Mouse (Mus musculus): ENCODE data around the gene Map7d1.

Map7d1 gene

DNA sequence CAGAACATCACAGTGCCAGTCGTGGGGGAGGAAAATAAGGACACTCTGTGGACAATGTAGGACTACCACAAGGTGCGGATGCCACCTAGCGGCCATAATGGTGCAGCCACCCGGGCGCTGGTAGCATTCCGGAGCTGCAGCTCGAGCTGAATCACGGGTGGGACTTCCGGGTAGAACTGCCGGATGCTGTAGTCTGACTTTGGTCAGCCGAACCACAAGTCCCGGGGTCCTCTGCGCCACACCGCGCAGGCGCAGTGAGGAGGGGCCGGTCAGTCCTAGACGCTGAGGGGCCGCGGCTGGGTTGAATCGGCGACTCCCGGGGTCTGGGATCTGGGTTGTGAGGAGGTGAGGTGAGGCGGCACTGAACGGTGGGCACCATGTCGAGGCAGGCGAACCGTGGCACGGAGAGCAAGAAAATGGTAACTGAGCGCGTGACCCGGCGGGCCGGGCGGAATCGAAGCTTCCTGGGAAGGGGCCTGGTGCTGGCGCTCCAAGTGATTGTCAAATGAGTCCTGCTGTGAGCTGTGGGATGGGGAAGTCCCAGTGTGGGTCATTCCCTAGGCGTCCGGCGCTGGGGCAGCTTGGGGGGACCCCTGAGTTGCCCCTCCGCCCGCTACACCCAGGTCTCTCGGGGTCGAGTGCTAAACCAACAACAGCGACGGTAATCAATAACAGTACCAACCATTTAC, 6.1 kb upstream of the Map7d1 start, which contains the start of gene Trappc3:
Gene Trappc3 (plus strand): TSS at position 207 of the 689 bp plus-strand sequence.
- peak; percentile 99 for DNase-seq (ENCODE audit: low spot score)

GRCm38 (mm10) chr4:126261675-126262074, 5.5 kb upstream of the Map7d1 start:
- DNase-seq (ENCODE audit: low spot score): no peak

DNA sequence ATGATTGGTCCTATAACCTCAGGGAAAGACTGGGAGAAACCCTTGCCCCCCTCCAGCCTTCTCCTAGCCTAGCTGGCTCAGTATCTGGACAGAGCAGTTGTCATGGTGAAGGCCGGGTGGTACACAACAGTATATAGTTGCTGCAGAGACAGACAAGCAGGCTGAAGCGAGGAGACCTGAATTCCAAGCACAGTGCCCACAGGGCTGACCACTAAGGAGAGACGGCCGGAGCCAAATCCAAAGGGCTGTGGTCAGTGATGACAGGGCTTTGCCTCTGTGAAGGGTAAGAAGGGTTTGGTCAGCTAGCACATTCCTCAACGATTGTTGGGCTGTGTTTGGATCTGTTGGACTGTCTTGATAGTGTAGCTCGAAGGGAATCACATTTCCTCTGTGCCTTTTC, 5.1 kb upstream of the Map7d1 start:
- DNase-seq (ENCODE audit: low spot score): no peak

GRCm38 (mm10) chr4:126260520-126261201, 4.5 kb upstream of the Map7d1 start:
- no peak for DNase-seq (ENCODE audit: low spot score)

- DNase-seq (ENCODE audit: low spot score): no peak
Observed at GRCm38 (mm10) chr4:126259523-126260160, 3.5 kb upstream of the Map7d1 start.

GRCm38 (mm10) chr4:126259063-126259462, 2.9 kb upstream of the Map7d1 start:
- DNase-seq (ENCODE audit: low spot score): no peak

DNA sequence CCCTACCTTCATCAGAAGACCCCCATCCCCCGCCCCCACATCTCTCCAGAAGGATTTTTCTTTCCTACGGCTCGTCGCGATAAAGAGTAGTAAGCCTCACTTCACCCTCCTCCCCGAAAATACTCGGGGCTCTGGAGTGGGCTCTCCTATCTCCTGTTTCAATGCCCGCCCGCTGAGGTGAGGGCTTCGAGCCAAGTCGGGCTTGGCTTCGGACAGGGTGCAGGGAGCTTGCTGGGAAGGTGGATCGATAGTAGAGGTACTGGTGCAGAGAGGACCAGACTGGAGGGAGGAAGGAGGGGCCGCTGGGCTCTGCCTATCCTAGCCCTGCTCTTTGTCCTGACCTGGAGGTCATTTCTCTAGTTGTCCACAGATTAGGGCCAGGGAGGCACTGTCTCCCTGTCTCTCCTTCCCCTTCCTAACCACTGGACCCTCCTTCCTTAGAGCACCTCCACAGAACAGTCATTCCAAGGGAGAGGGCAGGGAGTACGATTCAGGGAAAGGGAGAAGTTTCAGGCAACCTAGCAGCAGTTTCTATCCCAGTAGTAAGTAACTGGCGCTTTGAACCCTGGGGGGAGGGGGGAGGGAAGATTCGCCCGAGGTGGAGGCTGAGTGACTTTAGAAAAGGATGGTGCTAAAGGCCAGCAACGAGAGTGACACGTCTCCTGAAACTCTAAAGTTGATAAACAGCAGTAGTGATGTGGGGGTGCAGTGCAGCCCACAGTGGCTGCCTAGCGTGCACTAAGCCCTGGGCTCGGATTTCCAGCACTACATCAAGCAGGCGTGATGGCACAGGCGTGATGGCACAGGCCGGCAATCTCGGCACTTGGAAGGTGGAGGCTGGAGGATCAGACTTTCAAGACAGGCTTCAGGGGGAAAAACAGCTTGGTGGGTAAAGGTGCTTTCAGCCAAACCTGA, 1.1 kb upstream of the Map7d1 start:
- DNase-seq (ENCODE audit: low spot score): no peak

- no peak for DNase-seq (ENCODE audit: low spot score)
Observed at GRCm38 (mm10) chr4:126255113-126256001, 786 bp downstream of the Map7d1 start.

- no peak for DNase-seq (ENCODE audit: low spot score)
Observed at GRCm38 (mm10) chr4:126254315-126255112, 1.6 kb downstream of the Map7d1 start.

- DNase-seq (ENCODE audit: low spot score): no peak
Observed at GRCm38 (mm10) chr4:126253637-126254272, 2.4 kb downstream of the Map7d1 start.

GRCm38 (mm10) chr4:126252411-126253237, 3.5 kb downstream of the Map7d1 start:
- no peak for DNase-seq (ENCODE audit: low spot score)

DNA sequence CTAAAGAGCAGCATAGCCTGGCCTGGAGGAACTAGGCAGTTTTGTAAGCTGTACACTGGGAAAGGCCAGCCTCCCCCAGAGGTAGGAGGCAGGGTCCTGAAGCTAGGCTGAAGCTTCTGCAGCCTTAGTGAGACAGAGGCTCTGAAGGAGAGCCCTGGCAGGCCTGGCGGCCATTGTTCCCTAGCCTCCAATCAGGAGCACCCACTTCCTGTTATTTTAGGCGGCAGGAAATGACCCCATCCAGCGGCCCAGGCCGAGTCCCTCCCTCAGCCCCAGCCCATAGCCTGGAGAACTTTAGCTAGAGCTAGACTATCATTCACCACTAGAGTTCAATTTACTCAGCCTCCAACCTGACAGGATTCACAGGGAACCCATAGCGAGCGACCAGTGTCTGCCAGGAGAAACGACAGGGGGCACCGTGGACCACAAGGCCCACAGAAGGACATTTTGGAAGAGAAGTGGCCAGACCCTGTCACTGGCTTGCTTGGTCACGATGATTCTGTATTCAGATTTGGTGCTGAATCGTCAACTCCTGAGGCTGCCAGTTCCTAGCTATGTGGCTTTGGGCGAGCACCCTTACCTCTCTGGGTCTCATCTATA, 4.4 kb downstream of the Map7d1 start:
- DNase-seq (ENCODE audit: low spot score): no peak

DNA sequence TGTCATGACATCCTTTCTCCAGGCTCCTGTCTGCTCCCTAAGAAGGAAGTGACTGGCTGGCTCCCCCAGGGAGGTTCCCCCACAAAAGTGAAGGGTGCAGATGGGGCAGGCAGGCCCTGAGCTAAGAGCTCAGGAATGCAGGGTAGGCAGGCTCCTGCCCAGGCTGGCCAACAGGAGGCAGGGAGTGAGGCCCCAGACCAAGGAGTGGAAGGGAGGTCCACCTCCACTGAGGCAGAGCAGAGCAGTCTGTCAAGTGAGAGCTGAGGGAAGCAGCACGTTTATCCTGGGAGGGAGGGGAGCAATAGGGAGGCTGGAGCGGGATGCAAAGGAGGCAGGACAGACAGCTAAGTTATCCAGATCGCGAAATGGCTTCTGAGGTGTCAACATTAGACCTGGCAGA, 5.5 kb downstream of the Map7d1 start:
- DNase-seq (ENCODE audit: low spot score): no peak

DNA sequence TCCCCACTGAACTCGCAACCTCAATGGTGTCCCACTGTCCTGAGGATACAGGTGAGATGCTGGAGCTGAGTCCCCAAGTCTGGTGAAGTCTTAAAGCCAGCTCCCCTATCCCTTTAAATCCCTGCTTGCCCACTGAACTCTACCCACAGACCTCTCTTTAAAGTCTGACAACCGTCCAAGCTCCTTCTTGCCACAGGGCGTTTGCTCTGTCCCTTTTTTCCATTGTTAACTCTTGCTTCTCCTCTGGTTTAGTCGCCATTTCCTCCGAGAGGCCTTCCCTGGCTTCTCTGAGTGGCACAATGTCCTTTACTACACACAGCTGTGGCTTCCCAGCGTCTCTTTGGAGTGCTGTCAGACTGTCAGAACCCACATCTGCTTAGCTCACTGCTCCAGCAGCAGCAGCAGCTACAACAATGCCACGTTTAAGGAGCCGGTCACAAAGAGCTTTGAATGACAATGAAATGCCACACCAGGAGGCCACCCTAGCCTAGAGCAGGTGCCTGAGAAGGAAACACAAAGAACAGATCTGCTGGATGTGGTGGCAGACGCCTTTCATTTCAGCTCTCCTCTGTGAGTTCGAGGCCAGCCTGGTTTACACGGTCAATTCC, 7.8 kb downstream of the Map7d1 start:
- DNase-seq (ENCODE audit: low spot score): no peak

- DNase-seq (ENCODE audit: low spot score): no peak
Observed at GRCm38 (mm10) chr4:126246202-126246889, 9.8 kb downstream of the Map7d1 start.

- no peak for DNase-seq (ENCODE audit: low spot score)
Observed at GRCm38 (mm10) chr4:126242510-126242909, 13.6 kb downstream of the Map7d1 start.

GRCm38 (mm10) chr4:126241956-126242355, 14.2 kb downstream of the Map7d1 start:
- no peak for DNase-seq (ENCODE audit: low spot score)

Measured in layer of hippocampus, adult 9-10 months (tissue).